Mouse (Mus musculus): ENCODE measurements around the gene Wfikkn1. TPM values are rescaled to one million over a fixed set of nuclear protein-coding genes. Genes with fewer than 3 reads are reported as not detected.
A peak's percentile ranks its signal among the peaks of the same experiment; 100 is the strongest.
"Not testable (repeated sequence)": the region's sequence is repeated elsewhere in the genome, so short reads cannot be mapped to it uniquely, and the experiment has no call there.

Wfikkn1 gene
- total RNA-seq, 2 experiments from 2014 or later, result 1.8 to 2.3 TPM

DNA sequence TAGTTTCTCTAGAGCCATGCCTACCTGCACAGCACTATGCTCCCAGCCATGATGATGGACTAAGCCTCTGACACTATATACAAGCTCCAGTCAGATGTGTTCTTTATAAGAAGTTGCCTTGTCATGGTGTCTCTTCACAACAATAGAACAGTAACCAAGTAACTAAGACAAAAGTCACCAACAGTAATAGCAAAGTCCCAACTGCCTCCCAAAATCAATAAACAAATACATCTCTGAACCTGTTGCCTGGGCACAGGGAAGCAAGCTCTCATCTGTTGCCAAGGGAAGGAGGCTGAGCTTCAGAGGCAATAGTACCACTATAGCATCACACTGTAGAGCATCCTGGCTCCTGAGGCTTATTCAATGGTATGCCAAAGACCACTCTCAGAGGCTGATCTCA lies 6.1 kb upstream of the Wfikkn1 start:
- DNase-seq (ENCODE audit: low spot score in 2 of 2), result no peak

DNA sequence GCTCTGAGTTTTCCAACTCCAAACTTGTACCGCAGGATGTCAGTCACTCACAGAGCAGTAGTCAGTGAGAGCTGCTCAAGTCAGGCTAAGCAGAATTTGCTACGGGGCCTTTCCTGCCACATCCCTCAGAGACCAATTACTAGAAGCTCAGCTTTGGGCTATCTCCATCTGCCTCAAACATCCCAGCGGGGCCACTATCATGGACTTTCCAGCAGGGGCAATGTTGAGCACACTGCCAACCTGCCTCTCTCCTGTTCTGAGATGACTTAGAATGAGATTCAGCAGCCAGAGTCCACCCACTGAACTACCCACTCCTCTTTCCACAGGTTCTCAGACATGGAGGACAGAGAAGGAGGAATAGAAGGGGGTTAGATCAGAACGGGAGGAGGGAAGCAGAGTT lies 5.0 kb upstream of the Wfikkn1 start:
- DNase-seq (ENCODE audit: low spot score in 2 of 2), result no peak

DNA sequence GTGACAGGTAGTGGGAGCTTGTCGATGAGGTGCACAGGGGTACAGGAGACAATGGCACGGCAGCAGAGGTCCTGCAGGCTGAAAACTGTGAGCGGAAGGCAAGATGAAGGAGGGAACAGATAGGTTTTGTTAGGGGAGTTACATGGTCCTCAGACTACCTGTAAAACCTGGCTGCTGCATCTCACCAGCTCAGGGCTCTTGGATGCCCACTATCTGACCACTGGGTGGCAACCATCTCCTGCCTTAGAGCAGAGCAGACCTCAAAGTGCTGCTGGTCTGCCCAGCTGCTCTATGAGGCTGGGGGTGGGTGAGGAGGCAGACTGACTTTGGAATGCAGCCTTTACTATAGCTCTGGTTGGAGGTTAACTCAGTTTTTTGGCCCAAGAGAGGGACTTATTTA lies 3.2 kb upstream of the Wfikkn1 start:
- DNase-seq (ENCODE audit: low spot score in 2 of 2), result no peak

DNA sequence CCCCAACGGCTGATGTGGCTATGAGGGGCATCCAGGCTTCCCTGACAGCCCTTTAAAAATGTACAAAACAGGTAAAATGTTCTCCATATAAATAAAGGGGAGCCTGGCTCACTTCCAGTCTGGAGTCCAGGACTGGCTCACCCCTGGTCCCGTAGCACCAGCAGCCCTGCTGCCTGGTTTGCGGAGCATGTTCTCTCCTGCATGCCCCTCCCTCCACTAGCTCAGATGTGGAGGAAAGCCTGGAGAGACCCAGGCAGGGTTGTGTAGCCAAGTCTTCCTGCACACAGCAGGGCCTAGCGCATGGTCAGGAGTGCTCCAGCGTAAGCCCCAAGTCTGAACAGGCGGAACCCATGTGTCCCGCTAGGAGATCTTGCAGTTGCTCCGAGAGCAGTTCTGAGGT lies 2.6 kb upstream of the Wfikkn1 start:
- no peak for DNase-seq (ENCODE audit: low spot score in 2 of 2)

DNA sequence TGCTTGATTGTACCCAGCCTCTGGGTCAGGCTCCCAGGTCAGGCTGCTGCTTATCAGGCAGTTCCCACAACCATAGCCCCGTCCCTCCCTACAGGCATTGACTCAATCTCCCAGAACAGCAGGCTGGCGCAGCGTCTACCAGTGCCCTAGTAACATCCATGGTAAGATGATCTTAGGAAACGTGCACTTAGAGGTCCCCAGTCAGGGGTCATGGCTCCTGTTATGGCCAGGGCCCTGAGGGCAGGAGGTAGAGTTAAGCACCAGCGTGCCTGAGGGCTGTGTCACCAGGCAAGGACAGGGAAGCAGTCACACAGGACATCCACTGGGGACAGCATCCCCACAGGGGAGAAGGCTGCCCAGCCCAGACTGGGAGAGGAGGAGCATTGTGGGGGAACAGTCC lies 1.6 kb upstream of the Wfikkn1 start:
- DNase-seq (ENCODE audit: low spot score in 2 of 2), result no peak

DNA sequence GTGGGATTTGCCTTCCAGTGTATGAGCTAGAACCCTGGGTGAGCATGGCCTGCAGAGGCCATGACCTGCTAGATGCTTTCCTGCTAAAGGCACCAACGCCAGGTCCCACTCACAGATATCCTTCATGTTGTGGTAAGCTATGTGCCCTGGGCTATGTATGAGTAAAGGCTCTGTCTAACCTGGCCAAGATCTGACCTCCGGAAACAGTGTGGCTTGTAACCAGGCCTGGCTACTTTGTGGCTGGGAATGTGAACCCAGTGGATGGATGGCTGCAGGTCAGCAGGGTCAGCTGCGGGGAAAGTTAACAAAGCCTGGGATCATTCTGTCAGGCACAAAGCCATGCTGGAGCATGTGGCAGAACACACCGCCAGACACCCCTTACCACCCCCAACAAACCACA lies 1.0 kb upstream of the Wfikkn1 start:
- DNase-seq (ENCODE audit: low spot score in 2 of 2), result no peak

DNA sequence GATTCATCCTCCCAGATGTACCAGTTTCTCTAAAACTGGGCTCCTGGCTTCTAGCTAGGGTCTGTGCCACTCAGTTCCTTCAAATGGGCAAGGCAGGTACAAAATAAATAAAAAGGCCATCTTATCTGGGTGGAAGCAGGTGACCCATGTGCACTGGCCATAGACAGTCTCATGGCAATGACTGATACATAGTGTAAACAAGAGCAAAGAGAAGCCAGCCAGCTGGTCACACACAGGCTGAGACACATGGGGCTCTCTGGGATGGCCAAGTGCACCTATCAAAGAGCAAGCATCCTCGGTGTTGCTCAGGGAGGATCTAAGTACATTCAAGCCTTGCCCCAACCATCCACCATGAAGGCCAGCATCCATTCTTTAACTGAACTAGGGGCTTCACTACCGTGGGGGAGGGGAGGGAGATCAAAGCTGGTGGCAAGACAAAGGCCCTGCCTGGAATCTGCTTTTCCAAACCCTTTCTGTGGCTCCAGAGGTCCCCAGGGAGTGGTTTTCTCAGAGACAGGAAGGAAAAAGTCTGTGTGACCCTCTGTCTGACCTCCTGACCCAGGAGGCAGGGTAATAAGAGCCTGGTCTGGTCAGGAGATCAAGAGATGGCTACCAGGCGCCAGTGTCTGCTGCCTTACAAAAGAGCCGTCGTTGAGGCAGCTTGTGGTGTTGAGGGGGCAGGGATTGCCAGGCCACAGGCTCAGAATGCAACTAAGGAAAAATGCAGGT lies 419 bp upstream of the Wfikkn1 start:
- no peak for DNase-seq (ENCODE audit: low spot score in 2 of 2)

DNA sequence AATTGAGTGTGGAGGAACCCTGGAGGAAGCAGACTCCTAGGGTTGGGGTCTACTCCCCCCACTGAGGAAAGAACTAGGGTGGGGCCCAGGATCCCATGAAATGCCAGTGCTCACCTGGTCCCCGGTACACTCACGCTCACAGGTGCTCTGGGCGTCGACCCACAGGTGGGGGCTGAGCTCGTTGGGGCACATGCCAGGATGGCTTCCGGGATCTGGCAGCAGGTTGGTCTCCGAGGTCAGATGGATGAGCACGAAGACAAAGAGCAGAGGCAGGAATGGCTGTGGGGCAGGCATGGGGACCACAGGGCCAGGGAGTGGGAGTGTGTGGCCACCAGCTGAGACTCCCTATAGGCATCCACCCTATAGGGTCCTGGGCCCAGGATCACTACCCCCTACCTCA lies 908 bp downstream of the Wfikkn1 start:
- no peak for DNase-seq (ENCODE audit: low spot score in 2 of 2)

DNA sequence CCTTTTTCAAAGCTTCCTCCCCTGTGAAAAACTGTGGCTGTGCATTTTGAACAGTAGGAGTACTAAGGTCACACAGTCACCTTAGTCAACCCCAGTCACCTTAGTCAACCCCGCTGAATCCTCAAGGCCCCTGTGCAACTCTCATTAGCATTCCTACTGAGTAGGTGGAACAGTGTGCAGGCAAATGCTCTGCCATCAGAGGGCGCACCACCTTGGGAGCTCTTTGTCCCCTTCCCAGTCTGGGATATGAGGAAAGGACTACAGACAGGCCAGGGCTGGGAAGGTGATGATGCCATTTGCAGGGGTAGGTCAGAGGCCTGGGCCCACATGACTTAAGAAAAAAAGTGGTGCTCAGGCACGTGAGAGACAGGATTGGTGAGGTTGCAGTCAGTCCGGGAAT lies 1.4 kb downstream of the Wfikkn1 start:
- no peak for DNase-seq (ENCODE audit: low spot score in 2 of 2)

DNA sequence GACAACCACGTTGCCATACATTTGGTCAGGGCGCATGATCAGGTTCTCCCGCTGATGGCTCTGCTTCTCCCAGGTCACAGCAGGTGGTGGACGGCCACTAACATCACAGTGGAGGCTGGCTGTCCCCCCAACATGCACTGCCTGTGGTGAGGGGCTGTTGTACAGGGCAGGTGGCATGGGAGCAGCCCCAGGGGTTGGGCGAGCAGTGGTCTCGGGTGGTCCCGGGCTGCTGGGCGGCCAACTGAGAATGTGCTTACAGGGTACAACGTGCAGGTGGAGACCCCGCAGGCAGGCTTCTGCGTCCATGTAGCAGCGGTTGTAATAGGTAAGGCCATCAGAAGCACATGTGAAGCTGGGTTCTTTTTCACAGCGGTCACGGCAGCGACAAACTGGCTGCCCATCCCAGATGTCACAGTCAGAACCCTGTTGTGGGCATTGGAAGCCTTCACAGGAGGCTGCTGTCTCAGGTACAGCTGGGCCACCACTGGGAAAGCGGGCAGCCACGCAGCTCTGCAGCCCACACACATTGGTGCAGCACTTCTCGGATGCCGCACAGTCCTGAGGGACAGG lies 2.0 kb downstream of the Wfikkn1 start:
- DNase-seq (ENCODE audit: low spot score in 2 of 2), result no peak

DNA sequence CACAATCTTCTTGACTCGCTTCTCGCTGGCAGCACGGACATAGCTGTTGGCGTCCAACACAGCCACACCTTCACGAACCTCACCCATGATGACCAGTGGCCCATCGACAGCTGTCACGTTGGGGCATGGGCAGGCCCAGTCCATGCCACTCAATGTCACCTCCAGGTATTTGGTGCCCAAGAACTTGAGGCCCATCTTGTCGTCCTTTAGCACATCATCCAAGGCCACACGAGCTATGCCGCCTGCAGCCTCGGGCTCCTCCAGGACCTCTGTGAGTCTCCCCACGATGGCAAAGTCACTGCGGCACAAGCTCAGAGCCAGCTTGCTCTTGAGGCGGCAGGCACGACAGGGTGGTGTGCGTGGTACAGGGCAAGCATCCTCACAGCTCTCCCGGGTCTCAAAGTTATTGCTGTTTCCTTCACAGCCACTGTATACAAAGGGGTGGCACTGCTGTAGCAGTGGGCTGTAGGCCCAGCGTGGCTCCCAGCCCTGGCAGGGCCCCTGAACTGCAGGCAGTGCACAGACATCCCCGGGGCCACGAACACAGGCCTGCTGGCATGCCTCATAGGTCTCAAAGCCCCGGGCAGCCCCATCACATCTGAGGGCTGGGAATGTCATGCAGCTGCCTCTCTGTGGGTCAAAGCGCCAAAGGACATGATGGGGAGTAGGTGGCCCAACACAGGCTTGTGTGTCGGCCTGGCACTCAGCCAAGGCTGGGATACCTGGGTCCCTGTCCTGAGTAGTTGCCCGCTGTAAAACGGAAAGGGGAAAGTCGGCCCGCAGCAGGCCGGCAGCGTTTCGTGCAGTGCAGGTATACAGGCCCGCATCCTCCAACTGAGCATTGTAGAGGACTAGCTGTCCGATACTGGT lies 2.7 kb downstream of the Wfikkn1 start:
- no peak for DNase-seq (ENCODE audit: low spot score in 2 of 2)

DNA sequence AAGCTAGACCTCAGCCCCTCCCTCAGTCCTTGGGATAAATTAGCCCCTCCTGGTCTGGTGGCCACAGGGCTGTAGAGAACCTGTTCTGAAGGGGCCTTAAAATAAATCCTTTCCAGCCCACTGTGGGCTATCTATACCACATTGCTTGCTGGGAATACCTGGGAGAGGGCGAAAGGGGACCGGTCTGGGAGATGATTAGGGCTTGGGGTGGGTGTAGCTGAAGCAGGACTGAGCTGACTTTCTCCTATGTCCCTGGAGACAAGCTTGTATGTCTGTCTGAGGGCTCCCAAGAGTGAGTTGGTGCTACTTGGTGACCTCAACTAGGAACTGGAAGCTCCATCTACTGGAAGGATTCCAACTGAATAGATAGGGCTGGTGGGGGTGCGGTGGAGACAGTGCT lies 3.6 kb downstream of the Wfikkn1 start:
- DNase-seq (ENCODE audit: low spot score in 2 of 2), result no peak

DNA sequence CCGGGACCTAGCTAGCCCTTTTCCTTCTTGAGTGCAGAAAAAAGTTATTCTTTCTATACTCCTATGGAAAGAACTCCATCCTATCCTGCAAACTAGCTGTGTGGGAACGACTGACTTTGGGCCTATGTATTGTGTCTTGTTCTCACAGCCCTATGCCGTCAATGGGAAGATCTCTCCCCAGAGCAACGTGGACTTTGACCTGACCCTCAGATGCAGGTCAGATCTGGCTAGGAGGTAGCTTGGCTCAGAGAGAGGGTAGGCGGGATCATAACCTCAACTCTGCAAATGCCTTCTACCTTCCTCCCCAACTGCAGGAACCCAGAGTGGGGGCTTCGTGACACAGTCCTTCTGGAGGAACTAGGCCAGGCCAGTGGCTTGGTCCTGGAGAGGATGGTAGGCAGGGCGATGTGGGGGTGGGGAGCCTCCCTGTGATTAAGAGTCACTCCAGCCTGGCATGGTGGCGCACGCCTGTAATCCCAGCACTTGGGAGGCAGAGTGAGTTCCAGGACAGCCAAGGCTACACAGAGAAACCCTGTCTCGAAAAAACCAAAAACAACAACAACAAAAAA lies 4.2 kb downstream of the Wfikkn1 start:
- no peak for DNase-seq (ENCODE audit: low spot score in 2 of 2)

DNA sequence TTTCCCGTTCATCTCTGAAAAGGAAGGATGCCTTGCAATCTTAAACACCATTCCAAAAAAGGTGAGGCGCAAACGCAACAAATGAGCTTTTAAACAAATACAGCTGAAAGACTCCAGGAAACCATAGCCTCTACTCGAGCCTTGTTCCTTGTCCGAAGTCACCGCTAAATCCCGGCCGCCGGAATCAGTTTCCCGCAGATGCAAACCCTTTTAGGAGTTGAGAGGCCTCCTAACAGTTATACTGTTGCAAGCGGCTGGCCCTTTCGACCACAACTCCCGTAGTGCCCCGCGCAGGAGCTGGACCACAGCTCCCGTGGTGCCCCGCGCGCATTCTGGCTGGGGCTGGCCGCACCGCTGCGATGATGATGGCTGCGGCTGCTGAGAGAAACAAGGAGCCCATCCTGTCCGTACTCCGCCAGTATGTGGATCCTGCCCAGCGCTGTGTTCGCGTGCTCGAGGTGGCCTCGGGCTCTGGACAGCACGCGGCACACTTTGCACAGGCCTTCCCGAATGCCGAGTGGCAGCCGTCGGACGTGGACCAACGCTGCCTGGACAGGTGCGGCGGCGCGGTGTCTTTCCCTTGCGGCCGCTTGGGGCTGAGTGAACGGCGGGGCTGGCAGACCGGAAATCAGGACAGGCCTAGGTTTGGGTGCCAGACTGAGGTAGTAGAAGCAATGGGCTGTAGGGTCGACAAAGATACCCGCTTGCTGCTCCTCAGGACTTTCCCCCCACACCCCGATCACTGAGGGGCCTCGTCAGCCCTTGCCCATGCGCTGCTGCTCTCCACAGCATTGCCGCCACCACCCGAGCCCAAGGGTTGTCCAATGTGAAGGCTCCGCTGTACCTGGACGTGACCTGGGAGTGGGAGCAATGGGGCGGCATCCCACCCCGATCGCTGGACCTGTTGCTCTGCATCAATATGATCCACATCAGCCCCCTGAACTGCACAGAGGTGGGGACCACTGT lies 5.2 kb downstream of the Wfikkn1 start:
- peak; percentile 91 to 93 for DNase-seq (ENCODE audit: low spot score in 2 of 2)

DNA sequence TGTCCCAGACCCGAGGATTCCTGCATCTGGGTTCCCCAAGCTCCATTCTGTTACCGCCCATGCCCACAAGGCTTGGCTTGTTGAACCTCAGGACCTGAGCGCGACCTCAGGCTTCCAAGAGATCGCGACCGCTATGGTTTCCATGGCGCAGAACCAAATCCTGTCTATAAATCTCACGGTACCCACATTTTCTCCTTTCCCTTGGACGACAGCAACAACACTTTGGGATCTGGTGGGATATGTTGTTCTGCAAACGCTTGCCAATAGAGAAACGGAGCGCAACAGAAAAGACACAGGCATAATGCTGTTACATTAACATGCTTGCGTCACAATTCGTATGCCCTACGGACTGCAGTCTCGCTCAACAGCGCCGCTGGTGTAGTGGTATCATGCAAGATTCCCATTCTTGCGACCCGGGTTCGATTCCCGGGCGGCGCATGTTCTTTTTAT lies 5.9 kb downstream of the Wfikkn1 start, which contains the start of gene Mettl26:
Mettl26 (plus strand) TSS at position 354 of the 450 bp plus-strand sequence.
- peak; percentile 98 to 99 for DNase-seq (ENCODE audit: low spot score in 2 of 2)

DNA sequence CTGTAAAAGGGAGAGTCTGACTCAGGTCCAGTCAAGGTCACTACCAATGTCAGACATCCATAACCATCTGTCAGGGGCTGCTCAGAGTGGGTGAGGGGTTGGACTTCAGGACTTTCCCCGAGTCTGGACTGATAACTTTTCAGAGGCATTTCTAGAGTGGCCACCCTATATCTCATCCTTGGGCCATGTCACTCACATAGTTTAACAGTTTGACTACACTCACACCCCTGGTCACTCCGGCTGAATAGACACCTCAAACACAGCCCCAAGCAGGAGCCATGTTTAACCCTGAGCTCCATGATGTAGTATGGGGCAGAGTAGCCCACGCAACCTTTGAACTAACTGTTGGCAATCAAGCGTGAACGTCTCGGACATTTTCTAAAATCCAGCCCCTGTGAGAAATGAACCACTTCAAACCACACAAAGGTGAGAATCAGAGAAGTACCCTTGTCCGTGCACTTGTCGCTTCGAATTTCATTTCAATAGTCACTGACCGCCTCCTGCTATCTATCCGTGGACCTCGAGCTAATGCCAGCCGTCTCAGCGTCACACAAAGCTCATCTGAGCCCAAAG lies 6.4 kb downstream of the Wfikkn1 start:
- DNase-seq (ENCODE audit: low spot score in 2 of 2), result no peak

DNA sequence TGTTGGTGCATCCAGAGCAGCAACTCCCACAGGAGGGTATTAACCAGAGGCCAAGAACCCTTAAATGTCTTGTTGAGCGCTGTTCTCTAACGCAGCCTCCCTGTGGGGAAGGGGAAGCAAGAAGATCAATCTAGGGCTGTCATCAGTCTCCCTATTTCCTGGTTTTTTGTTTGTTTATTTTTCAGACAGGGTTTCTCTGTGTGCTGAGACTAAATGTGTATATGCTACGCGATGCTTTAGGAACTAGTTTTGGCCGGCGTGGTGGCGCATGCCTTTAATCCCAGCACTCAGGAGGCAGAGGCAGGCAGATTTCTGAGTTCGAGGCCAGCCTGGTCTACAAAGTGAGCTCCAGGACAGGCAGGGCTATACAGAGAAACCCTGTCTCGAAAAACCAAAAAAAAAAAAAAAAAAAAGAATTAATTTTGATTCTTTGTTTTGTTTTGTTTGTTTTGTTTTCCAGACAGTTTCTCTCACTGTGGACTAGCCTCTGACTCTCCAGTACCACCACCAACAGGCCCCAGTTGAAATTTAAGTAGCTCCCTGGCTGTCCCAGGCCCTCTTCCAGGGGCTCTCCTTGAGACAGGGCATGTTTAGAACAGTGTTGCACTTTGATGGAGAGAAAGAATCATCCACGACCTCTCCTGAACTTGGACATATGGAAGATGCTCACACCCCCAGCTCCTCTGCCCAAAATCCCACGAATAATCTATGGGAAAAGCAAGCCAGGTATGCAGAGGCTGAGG lies 7.1 kb downstream of the Wfikkn1 start:
- no peak for DNase-seq (ENCODE audit: low spot score in 2 of 2)

DNA sequence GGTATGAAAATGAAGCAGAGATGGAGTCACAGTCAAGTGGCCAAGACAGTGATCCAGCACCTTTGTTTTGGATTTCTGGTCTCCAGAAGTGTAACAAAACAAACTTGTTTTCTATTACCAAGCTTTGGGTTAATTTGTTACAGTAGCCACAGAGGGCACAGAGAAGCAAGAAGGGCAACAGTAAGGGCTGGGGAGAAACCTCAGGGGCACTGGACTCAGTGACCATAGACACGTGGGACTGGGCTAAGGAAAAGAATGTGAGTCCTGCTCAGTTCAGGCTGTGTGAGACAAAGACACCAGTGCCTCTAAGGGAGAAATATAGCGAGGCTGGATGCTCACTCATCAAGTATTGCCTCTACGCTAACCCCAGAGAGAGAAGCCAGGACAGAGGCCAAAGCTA lies 8.0 kb downstream of the Wfikkn1 start:
- DNase-seq (ENCODE audit: low spot score in 2 of 2), result no peak

DNA sequence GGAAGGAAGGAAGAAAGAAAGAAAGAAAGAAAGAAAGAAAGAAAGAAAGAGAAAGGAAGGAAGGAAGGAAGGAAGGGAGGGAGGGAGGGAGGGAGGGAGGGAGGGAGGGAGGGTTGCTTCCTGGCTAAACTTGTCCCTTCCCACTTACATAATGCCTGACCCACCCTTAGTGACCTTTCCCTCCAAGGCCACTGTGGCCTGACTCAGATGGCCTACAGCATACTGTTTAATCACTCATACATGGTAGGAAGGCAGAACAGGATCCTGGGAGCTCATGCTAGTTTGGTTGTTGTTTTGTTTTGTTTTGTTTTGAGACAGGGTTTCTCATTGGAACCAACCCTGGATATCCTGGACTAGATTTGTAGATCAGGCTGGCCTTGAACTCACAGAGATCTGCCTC lies 9.1 kb downstream of the Wfikkn1 start:
- DNase-seq (ENCODE audit: low spot score in 2 of 2), result not testable (repeated sequence)

DNA sequence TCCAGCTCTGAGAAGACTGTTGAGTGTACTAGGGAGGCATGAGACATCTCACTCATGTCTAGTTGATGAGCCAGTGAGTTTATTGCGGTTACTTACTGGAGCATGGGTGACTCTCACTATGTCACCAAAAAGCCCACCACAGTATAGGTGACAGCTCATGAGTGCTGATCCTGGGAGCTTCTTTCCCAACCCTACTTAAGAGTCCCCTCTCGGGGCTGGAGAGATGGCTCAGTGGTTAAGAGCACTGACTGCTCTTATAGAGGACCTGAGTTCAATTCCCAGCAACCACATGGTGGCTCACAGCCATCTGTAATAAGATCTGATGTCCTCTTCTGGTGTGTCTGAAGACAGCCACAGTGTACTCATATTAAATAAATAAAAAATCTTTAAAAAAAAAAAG lies 10.7 kb downstream of the Wfikkn1 start:
- DNase-seq (ENCODE audit: low spot score in 2 of 2), result no peak

Data from layer of hippocampus, postnatal 14 days (tissue).